Mouse (Mus musculus) layer of hippocampus, postnatal 25 days (tissue): ENCODE data around the gene Mog. TPM values are rescaled to one million over a fixed set of nuclear protein-coding genes. Genes with fewer than 3 reads are reported as not detected.

Experiments used
- DNase-seq, 2 experiments: peaks; one replicate each; pipeline ENCODE4 v3.0.0; 2022; ENCODE audit warnings: mixed read lengths in 2 of 2, low spot score in 1 of 2; ENCODE audit errors: extremely low spot score in 1 of 2
- total RNA-seq, 2 experiments: library from RNA; stranded (reverse); gene quantifications; 2 replicates each; pipeline ENCODE4 v1.2.3; 2021

Mog gene
- 100 to 1,000 TPM in 1 of 2 experiments, 10 to 100 TPM in 1; 96.8 to 121 TPM for total RNA-seq

GRCm38 (mm10) chr17:37022628-37023576, at the start of gene Mog:
Gene Mog, minus strand, starts transcription at chr17:37023398.
- no peak for DNase-seq

DNA sequence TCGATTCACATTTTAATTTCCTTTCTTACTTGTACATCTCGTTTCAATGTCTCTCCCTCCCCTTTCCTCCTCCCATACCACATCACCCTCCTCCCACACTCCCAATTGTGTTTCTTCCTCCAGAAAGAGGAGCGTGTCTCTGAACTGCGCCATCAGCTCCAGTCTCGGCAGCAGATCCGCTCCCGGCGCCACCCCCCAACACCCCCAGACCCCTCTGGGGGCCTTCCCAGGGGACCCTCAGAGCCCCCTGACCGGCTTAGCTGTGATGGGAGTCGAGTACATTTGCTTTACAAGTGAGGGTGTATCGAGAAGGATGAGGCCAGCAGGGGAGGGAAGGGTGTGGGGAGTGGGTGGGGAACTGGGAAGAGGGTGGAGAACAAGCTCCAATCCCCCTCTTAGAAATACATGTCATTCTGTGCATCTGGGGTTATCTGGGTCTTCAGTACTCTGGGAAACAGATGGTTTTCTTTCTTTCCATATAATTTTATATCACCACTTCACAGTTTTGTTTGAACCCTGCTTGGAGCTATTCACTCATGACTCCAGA, 49.6 kb upstream of the Mog start:
- peak in 1 of 2 experiments; percentile 6 for DNase-seq

- peak in 1 of 2 experiments; percentile 6 for DNase-seq
Observed at GRCm38 (mm10) chr17:37072080-37072729, 49.0 kb upstream of the Mog start.

DNA sequence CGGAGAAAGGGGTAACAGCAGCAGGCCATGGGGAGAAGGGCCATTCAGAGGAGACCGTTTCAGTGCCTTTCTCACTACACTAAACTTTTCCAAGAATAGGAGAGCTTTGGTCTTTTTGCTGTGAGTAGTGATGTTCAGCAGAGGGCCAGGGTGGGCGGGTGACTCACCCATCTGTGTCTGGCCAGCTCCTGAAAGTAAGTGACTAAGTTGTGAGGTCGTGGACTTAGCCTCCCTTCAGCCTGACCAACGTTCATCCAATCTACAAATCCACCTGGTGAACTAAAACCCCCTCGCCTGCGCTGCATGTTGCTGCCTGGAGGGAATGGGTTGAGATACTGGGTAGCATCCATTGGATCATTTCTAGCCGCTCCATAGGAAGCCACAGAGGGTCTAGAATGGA, 46.9 kb upstream of the Mog start:
- DNase-seq: no peak

GRCm38 (mm10) chr17:37067861-37068260, 44.7 kb upstream of the Mog start:
- DNase-seq: no peak

DNA sequence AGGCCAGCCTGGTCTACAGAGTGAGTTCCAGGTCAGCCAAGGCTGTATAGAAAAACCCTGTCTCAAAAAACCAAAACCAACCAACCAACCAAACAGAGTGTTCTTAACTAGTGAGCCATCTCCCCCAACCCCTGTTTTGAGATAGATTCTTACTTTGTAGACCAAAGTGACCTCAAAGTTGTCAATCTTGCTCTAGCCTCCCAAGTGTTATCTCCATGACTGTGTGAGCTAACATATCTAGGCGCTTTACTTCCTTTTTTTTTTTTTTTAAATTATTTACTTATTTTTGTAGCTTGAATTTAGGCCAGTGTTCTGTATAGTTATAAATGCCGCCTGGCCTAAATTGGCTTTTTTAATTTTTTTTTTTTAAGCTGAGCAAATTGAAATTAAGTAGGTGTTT, 42.8 kb upstream of the Mog start:
- no peak for DNase-seq

- DNase-seq: no peak
Observed at GRCm38 (mm10) chr17:37063686-37064495, 40.7 kb upstream of the Mog start.

GRCm38 (mm10) chr17:37063063-37063462, 39.9 kb upstream of the Mog start:
- no peak for DNase-seq

- no peak for DNase-seq
Observed at GRCm38 (mm10) chr17:37062101-37062641, 39.0 kb upstream of the Mog start.

DNA sequence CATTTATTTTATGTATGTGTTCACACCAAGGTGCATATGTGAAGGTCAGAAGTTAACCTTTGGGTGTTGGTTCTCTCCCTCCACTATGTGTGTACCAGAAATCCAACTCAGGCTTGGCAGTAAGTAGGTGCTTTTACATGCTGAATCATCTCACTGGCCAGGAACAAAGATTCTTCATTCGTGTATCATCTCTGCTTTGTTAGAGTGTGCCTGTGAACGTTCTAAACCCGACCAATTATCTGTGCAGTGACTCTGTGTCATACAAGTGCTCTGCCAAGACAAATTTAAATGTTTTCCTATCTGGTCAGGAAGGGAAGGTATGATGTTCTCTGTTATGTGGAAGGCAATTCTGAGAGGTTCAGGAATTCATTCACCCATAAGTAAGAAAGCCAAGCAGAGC, 38.2 kb upstream of the Mog start:
- no peak for DNase-seq

DNA sequence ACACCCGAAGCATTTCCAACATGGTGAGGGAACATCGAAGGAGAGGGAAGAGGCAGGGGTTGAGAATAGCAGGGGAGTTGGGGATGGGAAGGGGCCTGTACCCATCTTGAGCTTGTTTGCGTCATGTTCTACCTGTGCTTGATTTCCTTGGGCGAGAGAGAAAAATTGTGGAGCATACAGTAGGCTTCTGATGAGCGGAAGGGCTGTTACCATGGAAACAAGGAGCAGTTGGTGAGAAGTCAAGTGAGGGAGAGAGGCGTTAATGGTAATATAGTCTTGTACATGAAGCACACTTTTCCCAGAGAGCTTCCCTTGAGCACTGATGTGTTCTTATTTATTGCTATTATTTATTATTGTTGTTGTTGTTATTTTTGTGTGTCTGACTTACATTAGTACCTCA, 33.8 kb upstream of the Mog start:
- no peak for DNase-seq

- no peak for DNase-seq
Observed at GRCm38 (mm10) chr17:37051745-37052144, 28.5 kb upstream of the Mog start.

- no peak for DNase-seq
Observed at GRCm38 (mm10) chr17:37050876-37051275, 27.7 kb upstream of the Mog start.

DNA sequence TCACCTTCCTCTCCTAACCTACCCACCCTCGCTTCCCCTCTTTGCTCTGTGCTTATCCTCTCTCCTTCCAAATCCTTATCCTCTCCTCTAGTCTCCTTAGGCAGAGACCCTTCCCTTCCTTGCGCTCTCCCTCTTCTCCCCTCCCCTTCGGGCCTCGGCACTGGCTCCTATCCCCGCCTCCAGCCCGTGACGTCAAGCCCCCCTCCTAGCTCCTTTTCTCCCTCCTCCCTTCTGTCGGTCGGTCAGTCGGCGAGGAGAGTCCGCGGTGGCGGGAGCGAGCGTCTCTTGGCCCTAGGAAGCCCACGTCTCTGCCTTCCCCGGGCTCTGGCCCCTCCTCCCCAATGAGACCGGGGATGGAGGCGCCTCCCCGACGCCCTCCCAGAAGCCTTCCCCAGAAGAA, 27.2 kb upstream of the Mog start:
- DNase-seq: peak; percentile 94 to 95

DNA sequence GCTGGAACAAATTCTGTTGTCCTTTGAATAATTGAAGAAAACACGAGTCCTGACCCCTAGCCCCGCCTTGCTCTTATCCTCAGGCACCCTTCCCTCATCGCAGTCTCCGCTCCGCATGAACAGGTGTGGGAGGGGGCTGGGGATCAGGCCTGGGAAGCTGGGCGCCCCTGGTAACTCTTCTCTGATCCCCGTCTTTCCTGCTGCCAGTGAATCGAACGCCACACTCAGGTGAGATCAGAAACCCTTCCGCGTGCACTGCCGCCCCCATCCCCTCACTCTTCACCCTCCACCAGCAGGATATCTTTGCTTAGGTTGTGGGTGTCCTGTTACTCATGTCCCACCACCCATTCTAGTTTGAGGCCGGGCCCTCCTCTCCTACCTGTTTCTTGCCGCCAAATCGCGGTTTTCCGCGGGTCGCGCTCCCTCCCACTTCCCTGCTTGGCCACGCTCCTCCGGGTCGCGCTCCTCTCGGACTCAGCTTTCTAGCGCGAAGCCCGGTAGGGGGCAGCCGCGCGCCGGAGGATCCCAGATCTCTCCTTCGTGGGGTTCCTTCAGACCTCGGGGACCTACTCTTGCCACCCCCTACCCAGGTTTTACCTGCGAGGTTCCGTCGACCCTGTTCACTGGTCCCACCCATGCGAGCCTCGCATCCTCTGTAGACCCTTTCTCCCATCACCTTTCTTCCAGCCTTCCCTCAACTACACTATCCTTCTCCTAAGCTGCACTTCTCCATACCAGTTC, 26.5 kb upstream of the Mog start:
- DNase-seq: peak; percentile 78 to 87

DNA sequence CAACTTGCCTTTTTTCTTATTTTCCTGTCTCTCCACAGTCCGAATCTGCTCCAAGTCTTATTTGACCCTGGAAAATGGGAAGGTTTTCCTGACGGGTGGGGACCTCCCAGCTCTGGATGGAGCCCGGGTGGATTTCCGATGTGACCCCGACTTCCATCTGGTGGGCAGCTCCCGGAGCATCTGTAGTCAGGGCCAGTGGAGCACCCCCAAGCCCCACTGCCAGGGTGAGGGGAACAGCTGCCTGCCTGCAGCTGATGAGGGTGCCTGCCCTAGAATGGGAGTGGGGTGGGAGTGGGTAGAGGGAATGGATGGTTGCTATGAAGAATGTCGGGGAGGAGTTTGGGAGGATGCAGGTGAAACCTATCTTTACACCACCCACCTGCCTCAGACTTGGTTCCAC, 25.2 kb upstream of the Mog start:
- no peak for DNase-seq

GRCm38 (mm10) chr17:37047981-37048380, 24.8 kb upstream of the Mog start:
- no peak for DNase-seq

DNA sequence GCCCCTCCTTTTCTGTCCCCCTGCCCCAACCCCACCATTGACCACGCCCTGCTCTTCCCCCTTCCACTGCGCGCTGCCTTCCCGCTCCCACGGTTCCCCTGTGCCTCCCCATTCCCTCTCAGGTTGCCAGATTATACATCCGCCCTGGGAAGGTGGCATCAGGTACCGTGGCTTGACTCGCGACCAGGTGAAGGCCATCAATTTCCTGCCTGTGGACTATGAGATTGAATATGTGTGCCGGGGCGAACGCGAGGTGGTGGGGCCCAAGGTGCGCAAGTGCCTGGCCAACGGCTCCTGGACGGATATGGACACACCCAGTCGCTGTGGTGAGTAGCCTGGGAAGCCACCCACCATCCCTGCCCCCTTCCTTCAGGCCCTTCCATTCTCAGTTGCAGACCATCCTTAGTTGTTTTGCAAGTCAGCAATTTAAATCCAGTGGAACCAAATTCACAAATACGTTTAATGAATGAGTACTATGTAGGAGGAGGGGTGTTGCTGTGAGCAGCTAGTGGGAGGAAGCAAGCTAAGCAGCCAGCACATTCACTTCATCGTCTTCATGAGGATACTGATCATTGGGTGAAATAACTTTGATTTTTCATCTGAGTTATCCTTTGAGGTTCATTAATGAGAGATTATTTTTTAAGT, 24.3 kb upstream of the Mog start:
- no peak for DNase-seq
